In the genomic region with DNA sequence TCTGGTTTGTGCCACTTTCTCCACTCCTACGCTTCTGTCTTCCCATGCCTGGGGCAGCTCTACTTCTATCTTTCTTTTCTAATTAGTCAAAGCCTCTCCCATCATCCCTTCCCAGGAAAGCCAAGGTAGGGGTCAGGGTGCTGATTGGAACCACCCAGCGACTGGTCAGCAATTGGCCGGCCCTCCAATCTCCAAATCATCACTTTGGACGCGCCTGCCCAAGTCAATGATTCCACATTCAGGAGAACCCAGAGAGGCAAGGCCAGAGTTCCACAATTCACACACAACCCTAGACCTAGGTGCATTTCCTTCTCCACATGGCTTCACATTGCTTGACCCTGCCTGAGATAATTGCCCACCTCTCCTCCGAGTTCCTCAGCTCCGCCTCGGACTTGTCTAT, we compare ENCODE assay signal across 8 mouse cellular contexts. TPM values are rescaled to one million over a fixed set of nuclear protein-coding genes. Genes with fewer than 3 reads are reported as not detected.
DNase-seq lines count a peak whose midpoint lies in the region; ATAC-seq and TF ChIP-seq lines count a peak whose summit lies in the region.

No protein-coding gene starts in this region.

- TF ChIP-seq CTCF in lung, embryonic 14.5 days (IDR thresholded peaks at IDR 0.05; ENCODE audit: low read depth) = no peak
- no peak for TF ChIP-seq CTCF in intestine, postnatal 0 days (IDR thresholded peaks at IDR 0.05; ENCODE audit: low read depth)

- DNase-seq in lung, embryonic 14.5 days = no peak
- DNase-seq in lung, postnatal 10 days = no peak
- no peak for DNase-seq in midbrain, embryonic 14.5 days
- no peak for DNase-seq in frontal cortex, postnatal 14 days (ENCODE audit: low spot score in 2 of 2)
- no peak for DNase-seq in B cell, adult 2 months
- no peak for DNase-seq in frontal cortex, adult 2 months (ENCODE audit: extremely low spot score in 1 of 2, low spot score in 1 of 2)

- H3K4me2 ChIP-seq in lung, embryonic 14.5 days = peak overlapping the region; percentile 82
- H3K4me2 ChIP-seq in embryonic facial prominence, embryonic 13.5 days = peak overlapping the region; percentile 88
- H3K4me2 ChIP-seq in intestine, postnatal 0 days (replicated peaks; ENCODE audit: low read depth) = peak overlapping the region; percentile 93
- H3K4me2 ChIP-seq in midbrain, embryonic 14.5 days (ENCODE audit: low read length) = peak overlapping the region; percentile 87

- no peaks in the 10 kb centered on the region for H3K36me3 ChIP-seq in lung, embryonic 14.5 days (ENCODE audit: insufficient read depth)
- H3K36me3 ChIP-seq in embryonic facial prominence, embryonic 13.5 days = no peaks in the 10 kb centered on the region
- no peaks in the 10 kb centered on the region for H3K36me3 ChIP-seq in intestine, postnatal 0 days (ENCODE audit: control insufficient read depth, insufficient read depth)
- no peaks in the 10 kb centered on the region for H3K36me3 ChIP-seq in midbrain, embryonic 14.5 days (ENCODE audit: control insufficient read depth, insufficient read depth, low read length)

- peaks cover 8% of the 10 kb centered on the region; the same call in 1 of the 2 replicates for H3K4me1 ChIP-seq in lung, embryonic 14.5 days (ENCODE audit: insufficient read depth)
- H3K4me1 ChIP-seq in embryonic facial prominence, embryonic 13.5 days = peaks cover 20% of the 10 kb centered on the region
- H3K4me1 ChIP-seq in intestine, postnatal 0 days (replicated peaks; ENCODE audit: control insufficient read depth, insufficient read depth, low read length) = peaks cover 9% of the 10 kb centered on the region; the same call in 1 of the 2 replicates
- peaks cover 31% of the 10 kb centered on the region for H3K4me1 ChIP-seq in midbrain, embryonic 14.5 days (ENCODE audit: control insufficient read depth, insufficient read depth, low read length)

- 0 out of 2 replicates have a peak overlapping the region, but pooled peaks have one; percentile 52 for H3K27ac ChIP-seq in lung, embryonic 14.5 days (ENCODE audit: low read depth)
- peak overlapping the region; percentile 71 for H3K27ac ChIP-seq in embryonic facial prominence, embryonic 13.5 days
- peak overlapping the region; percentile 86 for H3K27ac ChIP-seq in intestine, postnatal 0 days (ENCODE audit: low read depth, low read length)
- H3K27ac ChIP-seq in midbrain, embryonic 14.5 days (replicated peaks; ENCODE audit: low read depth, low read length) = no peak overlapping the region

- H3K27me3 ChIP-seq in lung, embryonic 14.5 days (ENCODE audit: insufficient read depth, low read length) = peaks cover 7% of the 10 kb centered on the region; the same call in 1 of the 2 replicates
- peaks cover 15% of the 10 kb centered on the region for H3K27me3 ChIP-seq in embryonic facial prominence, embryonic 13.5 days
- H3K27me3 ChIP-seq in intestine, postnatal 0 days (replicated peaks; ENCODE audit: control insufficient read depth, insufficient read depth, low read length) = no peaks in the 10 kb centered on the region
- peaks cover 39% of the 10 kb centered on the region for H3K27me3 ChIP-seq in midbrain, embryonic 14.5 days (ENCODE audit: control insufficient read depth, insufficient read depth, low read length)

- H3K9me3 ChIP-seq in lung, embryonic 14.5 days (ENCODE audit: low read depth, low read length) = no peaks in the 10 kb centered on the region
- H3K9me3 ChIP-seq in embryonic facial prominence, embryonic 13.5 days = no peaks in the 10 kb centered on the region
- H3K9me3 ChIP-seq in intestine, postnatal 0 days (ENCODE audit: control insufficient read depth) = no peaks in the 10 kb centered on the region
- no peaks in the 10 kb centered on the region for H3K9me3 ChIP-seq in midbrain, embryonic 14.5 days (ENCODE audit: control insufficient read depth, low read length)

- no peak for ATAC-seq in lung, embryonic 14.5 days (ENCODE audit: insufficient read depth)
- no peak for ATAC-seq in embryonic facial prominence, embryonic 13.5 days (ENCODE audit: insufficient number of reproducible peaks, insufficient read depth, low FRiP score, low TSS enrichment, low read depth)
- ATAC-seq in intestine, postnatal 0 days = no peak; the same call in 1 of the 2 replicates
- ATAC-seq in midbrain, embryonic 14.5 days (ENCODE audit: low FRiP score, low TSS enrichment) = no peak

- H3K4me3 ChIP-seq in lung, embryonic 14.5 days (ENCODE audit: low read depth, low read length) = peak overlapping the region; percentile 61
- peak overlapping the region; percentile 75 for H3K4me3 ChIP-seq in embryonic facial prominence, embryonic 13.5 days
- peak overlapping the region; percentile 64 for H3K4me3 ChIP-seq in intestine, postnatal 0 days (ENCODE audit: low read depth, low read length)
- peak overlapping the region; percentile 55 for H3K4me3 ChIP-seq in midbrain, embryonic 14.5 days (replicated peaks; ENCODE audit: low read depth, low read length)

- H3K9ac ChIP-seq in lung, embryonic 14.5 days = peak overlapping the region; percentile 70
- H3K9ac ChIP-seq in embryonic facial prominence, embryonic 13.5 days = peak overlapping the region; percentile 87
- H3K9ac ChIP-seq in intestine, postnatal 0 days (ENCODE audit: low read depth, low read length) = peak overlapping the region; percentile 64
- H3K9ac ChIP-seq in midbrain, embryonic 14.5 days (replicated peaks; ENCODE audit: low read length) = peak overlapping the region; percentile 65

- 21% methylated on average over 8 of the region's 8 CpGs for WGBS in lung, embryonic 14.5 days
- WGBS in embryonic facial prominence, embryonic 13.5 days = 10% methylated on average over 8 of the region's 8 CpGs
- 27% methylated on average over 8 of the region's 8 CpGs for WGBS in intestine, postnatal 0 days
- 18% methylated on average over 8 of the region's 8 CpGs for WGBS in midbrain, embryonic 14.5 days

RNA-seq across cellular contexts. Expression of gene Dgka, which starts 0.4 kb away (rescaled TPM):
- polyA plus RNA-seq in lung, embryonic 14.5 days (2014; fragmentation: Nextera tagmentation; extraction: Ambion mirVana) = 6.9 and 7.0 TPM in 2 replicates
- polyA plus RNA-seq in embryonic facial prominence, embryonic 13.5 days (2015; fragmentation: Nextera tagmentation; extraction: Ambion mirVana) = 16.3 and 16.8 TPM in 2 replicates
- 7.1 and 8.2 TPM in 2 replicates for polyA plus RNA-seq in intestine, postnatal 0 days (2015; fragmentation: Nextera tagmentation; extraction: Ambion mirVana)
- polyA plus RNA-seq in midbrain, embryonic 14.5 days (2014; fragmentation: Nextera tagmentation; extraction: Ambion mirVana) = 5.7 and 6.2 TPM in 2 replicates
- 14.8 and 15.6 TPM in 2 replicates for polyA plus RNA-seq in frontal cortex, adult 2 months (2012; rRNA removed)

RNA-seq across cellular contexts. Expression of gene Pym1, which starts 3.5 kb away (rescaled TPM):
- polyA plus RNA-seq in lung, embryonic 14.5 days (2014; fragmentation: Nextera tagmentation; extraction: Ambion mirVana) = 37.4 and 39.1 TPM in 2 replicates
- 43.2 and 47.9 TPM in 2 replicates for polyA plus RNA-seq in embryonic facial prominence, embryonic 13.5 days (2015; fragmentation: Nextera tagmentation; extraction: Ambion mirVana)
- 22.3 and 22.7 TPM in 2 replicates for polyA plus RNA-seq in intestine, postnatal 0 days (2015; fragmentation: Nextera tagmentation; extraction: Ambion mirVana)
- 46.7 and 60.0 TPM in 2 replicates for polyA plus RNA-seq in midbrain, embryonic 14.5 days (2014; fragmentation: Nextera tagmentation; extraction: Ambion mirVana)
- polyA plus RNA-seq in frontal cortex, adult 2 months (2012; rRNA removed) = 38.3 and 44.6 TPM in 2 replicates

RNA-seq across cellular contexts. Expression of gene Cdk2, which starts 39.4 kb away (rescaled TPM):
- 105 and 109 TPM in 2 replicates for polyA plus RNA-seq in lung, embryonic 14.5 days (2014; fragmentation: Nextera tagmentation; extraction: Ambion mirVana)
- polyA plus RNA-seq in embryonic facial prominence, embryonic 13.5 days (2015; fragmentation: Nextera tagmentation; extraction: Ambion mirVana) = 120 and 127 TPM in 2 replicates
- polyA plus RNA-seq in intestine, postnatal 0 days (2015; fragmentation: Nextera tagmentation; extraction: Ambion mirVana) = 23.3 and 24.1 TPM in 2 replicates
- 13.2 and 24.2 TPM in 2 replicates for polyA plus RNA-seq in midbrain, embryonic 14.5 days (2014; fragmentation: Nextera tagmentation; extraction: Ambion mirVana)
- polyA plus RNA-seq in frontal cortex, adult 2 months (2012; rRNA removed) = 4.9 and 6.0 TPM in 2 replicates

RNA-seq across cellular contexts. Expression of gene Pmel, which starts 40.2 kb away (rescaled TPM):
- 1.4 TPM in 2 replicates for polyA plus RNA-seq in lung, embryonic 14.5 days (2014; fragmentation: Nextera tagmentation; extraction: Ambion mirVana)
- polyA plus RNA-seq in embryonic facial prominence, embryonic 13.5 days (2015; fragmentation: Nextera tagmentation; extraction: Ambion mirVana) = 8.2 and 8.3 TPM in 2 replicates
- 0.55 and 0.86 TPM in 2 replicates for polyA plus RNA-seq in intestine, postnatal 0 days (2015; fragmentation: Nextera tagmentation; extraction: Ambion mirVana)
- polyA plus RNA-seq in midbrain, embryonic 14.5 days (2014; fragmentation: Nextera tagmentation; extraction: Ambion mirVana) = 0.22 and 0.38 TPM in 2 replicates
- polyA plus RNA-seq in frontal cortex, adult 2 months (2012; rRNA removed) = 0.80 and 0.98 TPM in 2 replicates

RNA-seq across cellular contexts. Expression of gene Mmp19, which starts 46.5 kb away (rescaled TPM):
- polyA plus RNA-seq in lung, embryonic 14.5 days (2014; fragmentation: Nextera tagmentation; extraction: Ambion mirVana) = 1.5 and 2.1 TPM in 2 replicates
- polyA plus RNA-seq in embryonic facial prominence, embryonic 13.5 days (2015; fragmentation: Nextera tagmentation; extraction: Ambion mirVana) = 0.80 and 1.0 TPM in 2 replicates
- polyA plus RNA-seq in intestine, postnatal 0 days (2015; fragmentation: Nextera tagmentation; extraction: Ambion mirVana) = 0.97 and 1.4 TPM in 2 replicates
- polyA plus RNA-seq in midbrain, embryonic 14.5 days (2014; fragmentation: Nextera tagmentation; extraction: Ambion mirVana) = 0.22 and 0.41 TPM in 2 replicates
- polyA plus RNA-seq in frontal cortex, adult 2 months (2012; rRNA removed) = 2.4 and 3.4 TPM in 2 replicates
